Mouse (Mus musculus): ENCODE measurements around the gene Arhgef28.
"Not testable (repeated sequence)": the region's sequence is repeated elsewhere in the genome, so short reads cannot be mapped to it uniquely, and the experiment has no call there.

The Arhgef28 gene

GRCm38 (mm10) chr13:98073190-98073589 lies 133.0 kb downstream of the Arhgef28 start:
- no peak for DNase-seq (ENCODE audit: low spot score in 2 of 2)

DNA sequence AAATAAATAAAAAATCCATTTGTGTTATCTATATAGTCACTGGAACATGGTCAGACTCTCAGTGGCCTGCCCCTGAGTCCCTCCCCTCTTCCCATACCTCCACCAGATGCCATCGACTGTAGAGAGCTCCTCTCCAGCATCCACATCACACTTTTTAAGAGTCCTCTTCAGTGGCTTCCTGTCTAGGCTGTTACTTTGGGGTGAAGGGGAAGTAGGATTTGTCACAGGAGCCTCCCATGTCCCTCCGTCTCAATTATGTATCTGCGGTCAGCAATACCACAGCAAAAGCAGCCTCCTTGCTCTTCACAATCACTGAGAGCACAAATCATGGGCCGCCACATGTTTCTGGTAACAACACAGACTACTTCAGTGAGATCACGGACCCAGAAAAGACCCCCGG lies 135.8 kb downstream of the Arhgef28 start:
- DNase-seq (ENCODE audit: low spot score in 2 of 2) = no peak

DNA sequence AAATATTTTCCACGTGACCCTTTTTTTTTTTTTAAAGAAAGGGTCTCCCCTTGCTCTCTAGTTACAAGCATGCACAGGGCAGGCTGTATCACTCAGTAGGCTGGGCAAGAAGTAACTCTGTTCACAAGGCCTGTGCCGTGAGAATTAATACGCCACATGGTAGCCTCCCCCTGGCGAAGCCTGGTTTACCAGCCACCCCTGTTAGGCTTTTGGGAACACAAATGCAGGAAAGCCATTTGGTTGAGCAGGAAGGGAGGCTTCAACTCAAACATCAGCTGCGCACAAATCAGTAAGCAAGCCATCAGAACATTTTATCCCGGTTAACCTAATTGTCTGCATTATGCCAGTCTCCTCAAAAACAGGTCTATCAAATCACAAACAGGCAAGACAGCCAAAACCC lies 136.6 kb downstream of the Arhgef28 start:
- DNase-seq (ENCODE audit: low spot score in 2 of 2) = no peak

DNA sequence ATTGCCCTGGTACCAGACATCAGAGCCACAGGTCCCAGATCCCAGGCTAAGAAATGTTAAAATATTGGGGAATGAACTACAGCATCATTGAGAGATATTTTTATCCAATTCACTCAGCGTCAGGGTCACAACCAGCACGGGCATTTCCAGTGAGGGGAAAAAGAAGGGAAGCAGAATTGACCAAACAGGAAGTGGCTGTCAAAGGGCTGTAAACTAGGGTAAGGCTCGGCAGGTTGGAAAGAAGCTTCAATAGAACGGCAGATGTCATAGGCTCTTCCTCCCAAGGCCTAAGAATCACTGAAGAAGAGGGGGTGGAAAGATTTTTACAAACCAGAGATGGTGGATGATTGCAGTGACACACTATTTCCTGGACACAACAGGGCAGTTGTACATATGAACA lies 143.4 kb downstream of the Arhgef28 start:
- DNase-seq (ENCODE audit: low spot score in 2 of 2) = no peak

- not testable (repeated sequence) for DNase-seq (ENCODE audit: low spot score in 2 of 2)
These were observed 146.1 kb downstream of the Arhgef28 start for GRCm38 (mm10) chr13:98060121-98060520.

DNA sequence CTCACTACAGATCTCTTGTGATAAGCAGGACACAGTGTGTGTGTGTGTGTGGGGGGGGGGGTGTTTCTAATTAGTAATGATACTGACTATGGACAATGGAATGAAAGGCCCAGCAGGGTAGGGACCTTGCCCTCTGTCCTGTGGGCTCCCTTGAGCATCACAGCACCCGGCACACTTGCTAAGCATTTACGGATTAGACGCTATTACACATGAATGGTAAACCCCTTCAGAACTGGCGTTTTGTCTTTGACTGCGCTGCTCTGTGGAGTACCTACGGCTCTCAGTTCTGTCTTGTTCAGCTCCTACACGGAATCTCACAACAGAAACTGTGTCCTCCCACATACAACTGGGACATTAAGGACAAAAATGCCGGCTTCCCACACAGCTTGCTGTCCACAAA lies 151.0 kb downstream of the Arhgef28 start:
- DNase-seq (ENCODE audit: low spot score in 2 of 2) = no peak

- no peak for DNase-seq (ENCODE audit: low spot score in 2 of 2)
These were observed 165.6 kb downstream of the Arhgef28 start for GRCm38 (mm10) chr13:98040628-98041150.

DNA sequence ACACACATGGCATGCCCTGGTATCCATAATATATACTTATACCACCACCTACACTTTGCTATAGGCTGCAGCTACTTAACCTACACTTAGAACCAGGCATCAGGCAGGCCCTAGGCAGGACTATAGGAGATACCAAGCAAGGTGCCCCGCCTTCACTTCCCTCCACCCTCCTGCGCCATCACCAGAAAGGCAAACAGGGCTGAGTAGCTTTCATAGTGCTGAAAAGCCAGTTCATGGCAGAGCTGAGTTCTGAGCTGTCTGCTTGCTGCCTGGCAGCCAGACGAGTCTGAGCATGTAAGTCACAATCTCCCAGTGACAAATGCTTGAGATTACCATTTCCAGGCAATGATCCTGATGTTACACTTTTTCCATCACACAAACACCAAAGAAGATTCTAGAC lies 167.5 kb downstream of the Arhgef28 start:
- no peak for DNase-seq (ENCODE audit: low spot score in 2 of 2)

DNA sequence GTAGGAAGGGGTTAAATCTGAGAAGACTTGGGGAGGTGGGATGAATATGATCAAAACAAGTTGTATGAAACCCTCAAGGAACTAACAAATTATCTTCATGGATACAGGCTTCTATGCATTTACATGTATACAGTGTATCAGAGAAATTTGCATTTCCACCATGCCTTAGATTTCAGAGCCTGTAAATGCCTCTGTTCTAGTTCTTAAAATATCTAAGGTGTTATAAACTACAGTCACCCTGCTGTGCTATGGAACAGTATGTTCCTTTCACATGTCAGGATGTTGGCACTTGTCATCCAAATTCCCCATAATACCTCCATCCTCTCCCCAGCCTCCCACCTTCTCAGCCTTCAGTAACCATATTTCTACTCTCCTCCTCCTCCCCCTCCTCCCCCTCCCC lies 168.5 kb downstream of the Arhgef28 start:
- no peak for DNase-seq (ENCODE audit: low spot score in 2 of 2)

GRCm38 (mm10) chr13:98031642-98031960 lies 174.6 kb downstream of the Arhgef28 start:
- no peak for DNase-seq (ENCODE audit: low spot score in 2 of 2)

GRCm38 (mm10) chr13:98030959-98031641 lies 175.1 kb downstream of the Arhgef28 start:
- peak; percentile 66 to 82 for DNase-seq (ENCODE audit: low spot score in 2 of 2)

GRCm38 (mm10) chr13:98030041-98030440 lies 176.2 kb downstream of the Arhgef28 start:
- no peak for DNase-seq (ENCODE audit: low spot score in 2 of 2)

- no peak for DNase-seq (ENCODE audit: low spot score in 2 of 2)
These were observed 177.5 kb downstream of the Arhgef28 start for GRCm38 (mm10) chr13:98028711-98029250.

DNA sequence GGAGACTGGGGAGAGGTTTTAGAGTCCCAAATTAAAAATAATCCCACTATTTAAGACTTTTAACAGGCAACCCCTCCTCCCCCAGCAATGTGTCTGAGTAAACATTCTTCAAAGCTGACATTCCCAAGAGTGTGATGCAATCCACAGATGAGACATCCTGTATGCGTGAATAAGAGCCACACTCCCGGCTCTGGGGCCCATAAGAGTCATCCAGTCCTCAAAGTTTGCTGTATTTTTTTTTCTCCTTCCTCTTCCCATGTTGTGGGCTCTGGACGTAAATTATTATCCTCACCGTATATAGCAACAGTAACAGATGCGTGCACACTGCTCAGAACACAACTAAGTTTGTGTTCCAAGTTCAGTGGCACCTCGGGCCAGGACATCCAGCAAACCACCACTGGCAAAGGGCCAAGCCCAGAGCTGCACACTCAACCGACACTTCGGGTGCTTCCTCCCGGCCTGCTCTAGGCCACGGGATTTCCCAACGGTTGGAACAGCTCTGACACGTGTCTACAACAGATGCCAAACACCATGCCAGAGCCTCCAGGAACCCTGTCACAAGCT lies 178.5 kb downstream of the Arhgef28 start:
- DNase-seq (ENCODE audit: low spot score in 2 of 2) = no peak

DNA sequence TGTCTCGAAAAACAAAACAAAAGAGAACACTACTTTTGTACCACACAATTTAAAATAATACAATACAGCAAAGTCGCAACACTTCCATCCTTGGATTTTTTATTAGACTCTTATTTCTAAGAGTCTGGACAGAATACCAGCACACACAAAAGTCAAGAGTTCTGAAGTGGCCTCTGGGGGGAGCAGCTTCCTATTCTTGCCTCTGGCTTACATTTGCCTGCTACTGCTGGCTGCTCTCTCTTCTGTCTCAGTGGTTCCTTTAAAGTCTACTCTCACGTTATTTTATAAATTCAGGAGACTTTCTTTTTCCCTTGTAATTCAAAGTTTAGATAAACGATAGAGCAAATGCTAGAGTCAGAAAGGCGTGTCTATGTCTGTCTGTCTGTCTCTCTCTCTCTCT lies 179.1 kb downstream of the Arhgef28 start:
- DNase-seq (ENCODE audit: low spot score in 2 of 2) = no peak

DNA sequence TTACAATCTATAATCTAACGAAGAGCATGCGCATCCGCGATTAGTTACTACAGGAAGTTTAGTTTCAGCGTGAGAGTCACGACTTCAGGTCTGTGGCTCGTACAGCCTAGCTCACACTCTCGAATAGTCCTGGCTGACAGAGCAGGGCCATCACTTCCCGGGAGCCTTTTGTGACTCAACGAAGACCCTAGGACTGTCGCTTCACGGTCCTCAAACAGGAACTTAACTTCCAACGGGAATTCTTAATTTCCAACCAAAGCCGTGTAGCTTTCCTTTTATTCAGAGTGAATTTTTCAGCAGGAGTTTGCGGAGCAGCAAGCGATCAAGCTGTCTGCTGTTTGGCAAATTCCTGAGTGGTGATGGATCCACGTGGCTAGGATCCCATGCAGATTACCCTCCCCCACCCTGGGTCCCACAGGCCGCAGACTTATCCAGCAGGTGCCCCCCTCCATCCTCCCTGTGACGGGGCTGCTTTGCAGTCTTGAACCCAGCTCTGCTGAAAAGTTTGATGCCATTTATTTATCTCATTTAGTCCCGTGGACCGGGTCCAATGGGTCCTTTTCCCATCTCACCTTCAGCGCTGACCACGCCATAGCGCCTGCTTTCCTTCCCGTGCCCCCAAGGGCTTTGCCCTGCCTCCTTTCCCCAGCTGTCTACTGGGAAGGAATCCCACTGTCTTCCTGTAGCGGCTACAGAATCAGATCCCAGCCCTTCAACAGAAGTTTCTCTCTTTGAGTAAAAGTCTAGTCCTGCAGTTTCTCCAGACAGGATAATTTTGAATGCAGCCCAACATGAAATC lies 180.3 kb downstream of the Arhgef28 start:
- DNase-seq (ENCODE audit: low spot score in 2 of 2) = no peak

- DNase-seq (ENCODE audit: low spot score in 2 of 2) = no peak
These were observed 181.1 kb downstream of the Arhgef28 start for GRCm38 (mm10) chr13:98025162-98025561.

DNA sequence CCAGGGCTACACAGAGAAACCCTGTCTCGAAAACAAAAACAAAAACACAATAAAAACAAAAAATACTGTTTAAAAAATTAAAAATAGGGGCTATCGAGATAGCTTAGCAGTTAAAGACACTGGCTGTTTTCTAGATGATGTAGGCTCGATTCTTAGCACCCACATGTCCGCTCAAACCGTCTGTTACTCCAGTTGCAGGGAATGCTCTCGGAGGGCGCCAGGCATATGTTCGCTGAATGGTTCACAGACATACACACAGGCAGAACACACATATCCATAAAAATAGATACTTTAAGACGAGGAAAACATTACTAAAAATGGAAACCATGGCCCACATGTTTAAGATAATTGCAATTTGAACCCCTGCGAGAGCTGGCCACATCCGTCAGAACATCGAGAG lies 181.6 kb downstream of the Arhgef28 start:
- DNase-seq (ENCODE audit: low spot score in 2 of 2) = no peak

DNA sequence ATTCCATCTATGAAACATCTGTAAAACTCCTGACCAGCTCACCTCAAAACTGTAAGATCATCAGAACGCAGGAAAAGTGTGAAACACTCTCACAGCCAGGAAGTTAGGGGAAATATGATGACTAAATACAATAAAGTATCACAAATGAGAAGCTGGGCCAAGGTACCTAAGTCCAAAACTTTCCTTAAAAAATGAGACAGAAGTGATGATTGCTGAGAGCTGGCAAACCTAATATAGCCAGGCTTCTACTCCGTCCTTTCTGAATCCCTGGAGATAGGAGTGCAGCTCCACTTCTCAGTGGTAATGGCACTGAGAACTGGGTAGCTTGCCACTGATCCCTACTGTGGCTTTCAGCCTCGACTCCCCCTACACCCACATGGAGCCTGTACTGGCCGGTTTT lies 184.3 kb downstream of the Arhgef28 start:
- DNase-seq (ENCODE audit: low spot score in 2 of 2) = no peak

DNA sequence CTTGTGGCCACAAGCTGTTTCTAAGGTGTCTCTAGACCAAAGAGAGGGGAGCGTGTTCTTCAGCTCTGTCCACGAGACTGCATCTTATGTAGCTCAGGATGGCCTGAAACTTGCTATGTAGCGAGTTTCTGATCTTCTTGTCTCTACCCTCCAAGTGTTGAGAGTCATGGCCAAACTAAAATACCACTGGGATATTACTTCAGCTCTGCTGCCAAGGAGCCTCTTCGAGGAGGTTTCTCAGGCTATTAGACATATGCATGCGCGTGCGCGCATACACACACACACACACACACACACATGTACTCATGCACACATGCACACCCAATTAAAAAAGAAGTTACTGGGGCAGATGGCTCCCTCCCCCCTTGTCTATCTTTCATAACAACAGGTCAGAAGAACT lies 187.4 kb downstream of the Arhgef28 start:
- not testable (repeated sequence) for DNase-seq (ENCODE audit: low spot score in 2 of 2)

DNA sequence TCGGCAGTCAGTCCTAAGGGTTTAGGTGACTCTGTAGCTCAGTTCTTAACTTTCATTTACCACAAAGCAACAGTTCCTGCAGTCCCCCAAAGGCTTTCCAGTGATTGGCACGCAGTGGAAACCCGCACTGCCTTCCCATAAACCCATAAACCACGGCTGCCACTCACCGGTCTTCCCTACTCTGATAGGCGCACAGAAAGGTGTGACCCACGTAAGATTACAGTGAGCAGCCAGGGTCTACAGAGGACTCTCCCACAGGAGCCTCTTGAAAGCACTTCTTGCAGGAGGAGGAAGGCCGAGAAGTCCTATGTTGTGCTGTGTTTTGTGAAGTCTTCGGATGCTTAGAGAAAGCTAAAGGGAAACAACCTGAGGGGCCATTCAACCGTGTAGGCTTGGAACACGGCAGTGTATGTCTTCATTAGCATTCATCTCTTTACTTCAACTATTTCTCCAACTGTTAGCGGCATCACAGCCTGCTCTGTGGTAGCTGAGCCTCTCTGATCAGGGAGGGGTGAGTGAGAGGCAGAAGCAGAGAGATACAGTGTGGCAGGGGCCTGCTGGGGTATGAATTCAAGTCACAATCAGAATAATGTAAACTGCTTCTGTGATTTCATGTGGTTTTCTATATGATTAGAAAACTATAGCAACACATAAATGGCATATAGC lies 189.2 kb downstream of the Arhgef28 start:
- DNase-seq (ENCODE audit: low spot score in 2 of 2) = peak in 1 of 2 experiments; percentile 22
